Mouse (Mus musculus) midbrain, postnatal 0 days (tissue): ENCODE measurements around the gene Rnf182. TPM values are rescaled to one million over a fixed set of nuclear protein-coding genes. Genes with fewer than 3 reads are reported as not detected.

ENCODE experiments used
- ATAC-seq: fragments of 200-750 bp; cut with Nextera tagmentation; 2 replicates; pipeline ENCODE4 v1.8.0; 2017; ENCODE audit warnings: moderate number of reproducible peaks, mild to moderate bottlenecking, moderate TSS enrichment, moderate library complexity; ENCODE audit not compliant: low FRiP score
- DNase-seq: peaks from one replicate; pipeline ENCODE4 v3.0.0-alpha.2; 2015; ENCODE audit warnings: low spot score
- H3K27ac ChIP-seq: fragments of 300-500 bp; sonication (generic); 2 replicates; pipeline ENCODE4 v1.5.1; 2014; ENCODE audit warnings: low read depth, mild to moderate bottlenecking, low read length, mixed read lengths
- H3K27me3 ChIP-seq: fragments of 300-500 bp; sonication (generic); 2 replicates; pipeline ENCODE4 v1.6.1; 2014; ENCODE audit warnings: low read length, control low read depth, mixed read lengths; ENCODE audit not compliant: insufficient read depth
- H3K36me3 ChIP-seq: fragments of 300-500 bp; sonication (generic); 2 replicates; pipeline ENCODE4 v1.6.1; 2014; ENCODE audit warnings: low read length, control low read depth, mixed read lengths; ENCODE audit not compliant: insufficient read depth
- H3K4me1 ChIP-seq: fragments of 300-500 bp; sonication (generic); 2 replicates; pipeline ENCODE4 v1.6.1; 2014; ENCODE audit warnings: mild to moderate bottlenecking, control low read depth, antibody characterized with exemption, low read length, mixed read lengths; ENCODE audit not compliant: insufficient read depth
- H3K4me2 ChIP-seq: fragments of 300-500 bp; sonication (generic); 2 replicates; pipeline ENCODE4 v1.6.1; 2014; ENCODE audit warnings: low read depth, mild to moderate bottlenecking, low read length, mixed read lengths; ENCODE audit not compliant: poor library complexity, severe bottlenecking
- H3K4me3 ChIP-seq: fragments of 300-500 bp; sonication (generic); 2 replicates; pipeline ENCODE4 v1.5.1; 2014; ENCODE audit warnings: low read depth, mild to moderate bottlenecking, low read length, moderate library complexity
- H3K9ac ChIP-seq: fragments of 300-500 bp; sonication (generic); replicated peaks from 2 replicates; pipeline ENCODE4 v1.6.1; 2014; ENCODE audit warnings: mild to moderate bottlenecking, low read length, moderate library complexity, mixed read lengths; ENCODE audit not compliant: poor library complexity, severe bottlenecking
- H3K9me3 ChIP-seq: fragments of 300-500 bp; sonication (generic); 2 replicates; pipeline ENCODE4 v1.6.1; 2016; ENCODE audit warnings: low read length, control low read depth
- CTCF ChIP-seq: IDR thresholded peaks from 2 replicates; pipeline ENCODE4 v1.5.1; 2016; ENCODE audit warnings: antibody characterized with exemption, mild to moderate bottlenecking
- WGBS: fragments of 180-500 bp; shearing (Covaris S2); extraction: QIAGEN DNeasy Blood & Tissue Kit; methylation state at CpG from one replicate; pipeline ENCODE4 v1.1.7; 2014; 5-methylcytosine and 5-hydroxymethylcytosine counted together
- polyA plus RNA-seq: library from polyadenylated mRNA; unstranded; fragments of >200 nt; fragmentation: Nextera tagmentation; extraction: Ambion mirVana; gene quantifications from 2 replicates; pipeline ENCODE4 v1.2.1, GENCODE M21; 2015
- total RNA-seq: library from RNA; depleted of rRNA; stranded (reverse); fragments of >200 nt; gene quantifications from 2 replicates; pipeline ENCODE4 v1.2.3, GENCODE M21; 2014

The Rnf182 gene
- total and polyA plus RNA-seq, 2 experiments from 2014 or later = 6.0 to 25.5 TPM

DNA sequence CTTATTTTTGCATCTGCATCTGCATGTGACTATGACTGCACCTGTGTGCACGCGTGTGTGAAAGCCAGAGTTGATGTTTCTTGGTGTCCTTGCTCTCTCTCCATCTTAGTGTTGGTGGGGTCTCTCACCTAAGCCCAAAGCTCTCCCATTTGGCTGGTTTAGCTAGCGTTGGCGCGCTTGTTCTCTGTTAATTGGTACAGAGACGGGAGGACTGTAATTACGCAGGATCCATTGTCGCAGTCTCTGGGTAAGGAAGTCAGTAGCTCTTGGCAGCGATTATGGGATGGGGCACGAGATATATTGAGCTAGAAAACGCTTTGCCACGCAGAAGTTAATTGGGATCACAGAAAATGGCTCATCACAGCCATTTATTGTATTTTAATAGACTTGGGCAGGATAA is 37.7 kb upstream of the Rnf182 start:
- Histone ChIP-seq H3K27ac (no peak overlapping the region), H3K4me1 (no peaks in the 10 kb centered on the region), H3K9ac (no peak overlapping the region), H3K9me3 (no peaks in the 10 kb centered on the region), H3K4me2 (no peak overlapping the region), H3K27me3 (no peaks in the 10 kb centered on the region), H3K4me3 (no peak overlapping the region), H3K36me3 (no peaks in the 10 kb centered on the region)
- no peak for TF ChIP-seq CTCF
- WGBS = 87% methylated on average over 12 of the region's 12 CpGs
- no peak for DNase-seq
- no peak for ATAC-seq

DNA sequence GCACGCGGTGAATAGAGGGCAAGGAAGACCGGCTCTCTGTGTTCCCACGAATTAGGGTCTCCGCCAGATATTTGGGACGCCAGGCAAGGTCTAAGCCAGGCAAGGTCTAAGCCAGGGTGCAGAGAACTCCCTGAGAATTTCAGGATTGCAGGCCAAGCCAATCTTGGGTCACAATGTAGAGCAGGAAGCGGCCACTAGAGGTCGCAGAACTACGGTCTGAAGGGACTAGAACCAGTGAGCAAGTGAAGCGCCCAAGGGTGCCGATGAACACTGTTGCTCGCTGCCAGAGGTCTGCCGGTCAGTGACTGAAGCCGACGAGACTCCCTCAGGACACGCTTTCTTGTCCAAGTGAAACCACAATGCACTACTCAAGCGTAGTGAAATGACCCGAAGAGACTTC is 35.8 kb upstream of the Rnf182 start:
- Histone ChIP-seq H3K9ac (no peak overlapping the region), H3K27ac (no peak overlapping the region), H3K4me1 (0 out of 2 replicates have a peak, but pooled peaks cover 3% of the 10 kb centered on the region), H3K4me2 (no peak overlapping the region), H3K9me3 (no peaks in the 10 kb centered on the region), H3K27me3 (no peaks in the 10 kb centered on the region), H3K4me3 (no peak overlapping the region), H3K36me3 (no peaks in the 10 kb centered on the region)
- DNase-seq = peak; percentile 50
- 25% methylated on average over 18 of the region's 18 CpGs for WGBS
- no peak; the same call in 1 of the 2 replicates for ATAC-seq
- TF ChIP-seq CTCF = peak; percentile 78

- ATAC-seq (no peak), DNase-seq (no peak)
- no peak overlapping the region for H3K4me3 ChIP-seq
- H3K27ac ChIP-seq = no peak overlapping the region
- no peak overlapping the region for H3K4me2 ChIP-seq
- no peaks in the 10 kb centered on the region for H3K36me3 ChIP-seq
- 93% methylated on average over 5 of the region's 5 CpGs for WGBS
- no peaks in the 10 kb centered on the region for H3K9me3 ChIP-seq
- no peak for TF ChIP-seq CTCF
- H3K4me1 ChIP-seq = 0 out of 2 replicates have a peak, but pooled peaks cover 3% of the 10 kb centered on the region
- no peak overlapping the region for H3K9ac ChIP-seq
- H3K27me3 ChIP-seq = no peaks in the 10 kb centered on the region
Observed at GRCm38 (mm10) chr13:43580661-43581060, 34.8 kb upstream of the Rnf182 start.

- ATAC-seq (0 out of 2 replicates have a peak, but pooled peaks have one; percentile 27), DNase-seq (peak; percentile 41)
Observed at GRCm38 (mm10) chr13:43582961-43583360, 32.5 kb upstream of the Rnf182 start.

DNA sequence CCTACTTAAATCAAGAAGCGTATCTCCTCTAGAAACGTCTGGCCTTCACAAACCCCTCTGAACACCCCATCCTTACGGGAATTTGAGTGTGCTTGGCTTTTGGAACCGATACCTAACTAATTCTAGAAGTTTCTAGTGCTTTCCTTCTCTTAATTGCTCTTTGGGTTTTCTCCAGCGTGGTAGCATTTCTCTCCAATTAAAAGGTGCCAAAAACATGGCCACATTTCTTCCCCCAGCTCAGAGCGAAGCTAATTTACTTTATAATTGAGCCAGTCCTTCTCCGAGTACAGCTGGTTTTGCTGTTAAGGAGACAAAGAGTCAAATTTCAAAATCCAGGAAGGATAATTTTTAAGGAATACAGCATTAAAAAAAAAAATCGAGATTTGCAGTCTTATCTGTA is 32.0 kb upstream of the Rnf182 start:
- H3K4me3 ChIP-seq = no peak overlapping the region
- no peak for DNase-seq
- no peaks in the 10 kb centered on the region for H3K36me3 ChIP-seq
- H3K9ac ChIP-seq = no peak overlapping the region
- no peaks in the 10 kb centered on the region for H3K9me3 ChIP-seq
- no peak overlapping the region for H3K27ac ChIP-seq
- WGBS = 56% methylated on average over 8 of the region's 8 CpGs
- H3K4me1 ChIP-seq = 0 out of 2 replicates have a peak, but pooled peaks cover 3% of the 10 kb centered on the region
- TF ChIP-seq CTCF = no peak
- no peak overlapping the region; the same call in 1 of the 2 replicates for H3K4me2 ChIP-seq
- H3K27me3 ChIP-seq = no peaks in the 10 kb centered on the region
- no peak for ATAC-seq

More at GRCm38 (mm10) chr13:43582961-43583360, 32.5 kb upstream of the Rnf182 start:
- no peak for TF ChIP-seq CTCF
- H3K4me1 ChIP-seq = 0 out of 2 replicates have a peak, but pooled peaks cover 3% of the 10 kb centered on the region
- H3K27ac ChIP-seq = no peak overlapping the region
- peak overlapping the region; percentile 29; the same call in 1 of the 2 replicates for H3K4me2 ChIP-seq
- WGBS = 42% methylated on average over 16 of the region's 16 CpGs
- H3K27me3 ChIP-seq = no peaks in the 10 kb centered on the region
- H3K4me3 ChIP-seq = 0 out of 2 replicates have a peak overlapping the region, but pooled peaks have one; percentile 16
- no peak overlapping the region for H3K9ac ChIP-seq
- no peaks in the 10 kb centered on the region for H3K9me3 ChIP-seq
- H3K36me3 ChIP-seq = no peaks in the 10 kb centered on the region

GRCm38 (mm10) chr13:43585335-43585734 is 30.2 kb upstream of the Rnf182 start:
- H3K9me3 ChIP-seq = no peaks in the 10 kb centered on the region
- H3K9ac ChIP-seq = no peak overlapping the region
- H3K4me3 ChIP-seq = no peak overlapping the region
- no peak for DNase-seq
- TF ChIP-seq CTCF = no peak
- no peak overlapping the region for H3K4me2 ChIP-seq
- no peak overlapping the region for H3K27ac ChIP-seq
- H3K4me1 ChIP-seq = 0 out of 2 replicates have a peak, but pooled peaks cover 3% of the 10 kb centered on the region
- 32% methylated on average over 2 of the region's 2 CpGs for WGBS
- H3K27me3 ChIP-seq = no peaks in the 10 kb centered on the region
- no peaks in the 10 kb centered on the region for H3K36me3 ChIP-seq
- no peak for ATAC-seq
